Mouse (Mus musculus) intestine, postnatal 0 days (tissue): ENCODE measurements around the gene Muc16. TPM values are rescaled to one million over a fixed set of nuclear protein-coding genes. Genes with fewer than 3 reads are reported as not detected.

ENCODE experiments used
- ATAC-seq: fragments of 200-750 bp; cut with Nextera tagmentation; 2 replicates; pipeline ENCODE4 v1.8.0; 2017; ENCODE audit warnings: mild to moderate bottlenecking, moderate TSS enrichment, moderate library complexity
- H3K27ac ChIP-seq: fragments of 300-500 bp; sonication (generic); 2 replicates; pipeline ENCODE4 v1.5.1; 2014; ENCODE audit warnings: mild to moderate bottlenecking, low read depth, low read length, moderate library complexity
- H3K27me3 ChIP-seq: fragments of 300-500 bp; sonication (generic); replicated peaks from 2 replicates; pipeline ENCODE4 v1.6.1; 2014; ENCODE audit warnings: low read length, mixed read lengths; ENCODE audit not compliant: control insufficient read depth, insufficient read depth
- H3K36me3 ChIP-seq: fragments of 300-500 bp; sonication (generic); 2 replicates; pipeline ENCODE4 v1.6.1; 2014; ENCODE audit warnings: mild to moderate bottlenecking, moderate library complexity; ENCODE audit not compliant: control insufficient read depth, insufficient read depth
- H3K4me1 ChIP-seq: fragments of 300-500 bp; sonication (generic); replicated peaks from 2 replicates; pipeline ENCODE4 v1.6.1; 2014; ENCODE audit warnings: antibody characterized with exemption, low read length, mixed read lengths; ENCODE audit not compliant: control insufficient read depth, insufficient read depth
- H3K4me2 ChIP-seq: fragments of 300-500 bp; sonication (generic); replicated peaks from 2 replicates; pipeline ENCODE4 v1.6.1; 2014; ENCODE audit warnings: low read depth, mild to moderate bottlenecking, moderate library complexity
- H3K4me3 ChIP-seq: fragments of 300-500 bp; sonication (generic); 2 replicates; pipeline ENCODE4 v1.5.1; 2014; ENCODE audit warnings: low read depth, low read length
- H3K9ac ChIP-seq: fragments of 300-500 bp; sonication (generic); 2 replicates; pipeline ENCODE4 v1.6.1; 2014; ENCODE audit warnings: mild to moderate bottlenecking, low read depth, low read length
- H3K9me3 ChIP-seq: fragments of 300-500 bp; sonication (generic); 2 replicates; pipeline ENCODE4 v1.6.1; 2016; ENCODE audit warnings: mixed run types; ENCODE audit not compliant: control insufficient read depth
- CTCF ChIP-seq: sonication (generic); IDR thresholded peaks from 2 replicates; pipeline ENCODE4 v1.5.1; 2016; ENCODE audit warnings: low read depth, mild to moderate bottlenecking, control low read depth, antibody characterized with exemption, moderate library complexity
- WGBS: fragments of 180-500 bp; shearing (Covaris S2); extraction: QIAGEN DNeasy Blood & Tissue Kit; methylation state at CpG from one replicate; pipeline ENCODE4 v1.1.7; 2014; 5-methylcytosine and 5-hydroxymethylcytosine counted together
- microRNA-seq: library from miRNA; unstranded; fragments of <30 nt; microRNA quantifications from one replicate; pipeline ENCODE4, GENCODE M21; 2016
- polyA plus RNA-seq: library from polyadenylated mRNA; unstranded; fragments of >200 nt; fragmentation: Nextera tagmentation; extraction: Ambion mirVana; gene quantifications from 2 replicates; pipeline ENCODE4 v1.2.1, GENCODE M21; 2015

Muc16 gene
- polyA plus RNA-seq, 1 experiment from 2014 or later: 1.3 TPM

- H3K9ac ChIP-seq: no peak overlapping the region
- no peaks in the 10 kb centered on the region for H3K27me3 ChIP-seq
- peak; percentile 55 for TF ChIP-seq CTCF
- H3K4me2 ChIP-seq: no peak overlapping the region
- no peaks in the 10 kb centered on the region for H3K36me3 ChIP-seq
- H3K4me3 ChIP-seq: no peak overlapping the region
- H3K27ac ChIP-seq: no peak overlapping the region
- ATAC-seq: no peak
- 52% methylated on average over 2 of the region's 2 CpGs for WGBS
- H3K4me1 ChIP-seq: no peaks in the 10 kb centered on the region
- no peaks in the 10 kb centered on the region for H3K9me3 ChIP-seq
Measured at GRCm38 (mm10) chr9:18508098-18508497, 166.2 kb downstream of the Muc16 start.

- Histone ChIP-seq H3K27me3 (no peaks in the 10 kb centered on the region), H3K4me3 (no peak within 1 kb of the TSS), H3K4me2 (no peak within 1 kb of the TSS), H3K9me3 (no peaks in the 10 kb centered on the region), H3K36me3 (no peaks in the 10 kb centered on the region), H3K27ac (no peak within 1 kb of the TSS), H3K4me1 (no peaks in the 10 kb centered on the region), H3K9ac (no peak within 1 kb of the TSS)
- no peak for ATAC-seq
- no peak for TF ChIP-seq CTCF
- 72% methylated on average over 3 of the region's 3 CpGs for WGBS
Measured at GRCm38 (mm10) chr9:18478168-18478567, 196.2 kb downstream of the Muc16 start, which contains the start of the genes Zfp558 and Mbd3l1. TSS of gene Zfp558 (minus strand) at chr9:18478268. TSS of gene Mbd3l1 (plus strand) at chr9:18478359.

GRCm38 (mm10) chr9:18473324-18474128 lies 200.8 kb downstream of the Muc16 start:
- Histone ChIP-seq H3K4me3 (peak overlapping the region; percentile 67), H3K27ac (peak overlapping the region; percentile 67), H3K4me2 (peak overlapping the region; percentile 72), H3K4me1 (no peaks in the 10 kb centered on the region), H3K36me3 (no peaks in the 10 kb centered on the region), H3K9ac (peak overlapping the region; percentile 35), H3K27me3 (no peaks in the 10 kb centered on the region), H3K9me3 (no peaks in the 10 kb centered on the region)
- ATAC-seq: peak; percentile 92
- WGBS: 3% methylated on average over 39 of the region's 39 CpGs
- peak; percentile 44; the same call in 1 of the 2 replicates for TF ChIP-seq CTCF

GRCm38 (mm10) chr9:18468005-18468404 lies 206.3 kb downstream of the Muc16 start:
- no peak overlapping the region for H3K9ac ChIP-seq
- no peaks in the 10 kb centered on the region; the same call in 1 of the 2 replicates for H3K9me3 ChIP-seq
- no peak overlapping the region for H3K27ac ChIP-seq
- TF ChIP-seq CTCF: no peak
- WGBS: 87% methylated on average over 3 of the region's 3 CpGs
- H3K4me1 ChIP-seq: no peaks in the 10 kb centered on the region
- no peaks in the 10 kb centered on the region for H3K27me3 ChIP-seq
- H3K4me2 ChIP-seq: no peak overlapping the region
- no peak overlapping the region for H3K4me3 ChIP-seq
- no peaks in the 10 kb centered on the region for H3K36me3 ChIP-seq
- no peak for ATAC-seq

GRCm38 (mm10) chr9:18467350-18467749 lies 207.0 kb downstream of the Muc16 start:
- no peak overlapping the region for H3K27ac ChIP-seq
- no peaks in the 10 kb centered on the region for H3K36me3 ChIP-seq
- H3K4me3 ChIP-seq: no peak overlapping the region
- H3K27me3 ChIP-seq: no peaks in the 10 kb centered on the region
- no peaks in the 10 kb centered on the region; the same call in 1 of the 2 replicates for H3K9me3 ChIP-seq
- no peaks in the 10 kb centered on the region for H3K4me1 ChIP-seq
- no peak overlapping the region for H3K9ac ChIP-seq
- TF ChIP-seq CTCF: no peak
- ATAC-seq: no peak
- WGBS: 86% methylated on average over 3 of the region's 3 CpGs
- H3K4me2 ChIP-seq: no peak overlapping the region

GRCm38 (mm10) chr9:18456520-18456919 lies 217.8 kb downstream of the Muc16 start:
- WGBS: 95% methylated on average over 4 of the region's 4 CpGs
- H3K4me1 ChIP-seq: no peaks in the 10 kb centered on the region
- H3K27me3 ChIP-seq: no peaks in the 10 kb centered on the region
- no peak overlapping the region for H3K4me3 ChIP-seq
- peaks cover 5% of the 10 kb centered on the region; the same call in 1 of the 2 replicates for H3K9me3 ChIP-seq
- no peak overlapping the region for H3K4me2 ChIP-seq
- no peak overlapping the region for H3K9ac ChIP-seq
- H3K36me3 ChIP-seq: peaks cover 22% of the 10 kb centered on the region
- TF ChIP-seq CTCF: no peak
- no peak for ATAC-seq
- no peak overlapping the region for H3K27ac ChIP-seq

Small RNA genes within 50 kb of the gene (microRNA-seq; reads per million reads assigned to microRNA genes)
- gene Gm22854: not detected

Other genes with a start within 250 kb of the Muc16 start
- not detected in 2 replicates for gene Mbd3l2, start 243.9 kb downstream of the Muc16 start, polyA plus RNA-seq
- gene Zfp558, start 196.3 kb downstream of the Muc16 start, polyA plus RNA-seq: 0.68 and 0.80 TPM in 2 replicates
- gene Mbd3l1, start 196.2 kb downstream of the Muc16 start, polyA plus RNA-seq: not detected in 2 replicates
- gene Olfr24, start 89.5 kb upstream of the Muc16 start, polyA plus RNA-seq: not detected in 2 replicates
- gene Olfr828, start 145.0 kb upstream of the Muc16 start, polyA plus RNA-seq: not detected in 2 replicates
- not detected in 2 replicates for gene Olfr829, start 180.4 kb upstream of the Muc16 start, polyA plus RNA-seq
- gene Olfr830, start 200.2 kb upstream of the Muc16 start, polyA plus RNA-seq: not detected in 2 replicates